Mouse (Mus musculus) cerebellum, adult 2 months (tissue): ENCODE data around the gene Matn4.

Experiments
- CTCF ChIP-seq: fragments of 200-500 bp; IDR thresholded peaks from 2 replicates; pipeline ENCODE4 v1.5.1; 2011; ENCODE audit warnings: low read depth, mild to moderate bottlenecking, control low read depth, low read length, moderate library complexity, borderline replicate concordance; ENCODE audit not compliant: insufficient read depth
- POLR2A ChIP-seq: fragments of 200-500 bp; IDR thresholded peaks from 2 replicates; pipeline ENCODE4 v1.6.1; 2011; ENCODE audit warnings: low read length, control low read depth, borderline replicate concordance; ENCODE audit not compliant: insufficient read depth

DNA sequence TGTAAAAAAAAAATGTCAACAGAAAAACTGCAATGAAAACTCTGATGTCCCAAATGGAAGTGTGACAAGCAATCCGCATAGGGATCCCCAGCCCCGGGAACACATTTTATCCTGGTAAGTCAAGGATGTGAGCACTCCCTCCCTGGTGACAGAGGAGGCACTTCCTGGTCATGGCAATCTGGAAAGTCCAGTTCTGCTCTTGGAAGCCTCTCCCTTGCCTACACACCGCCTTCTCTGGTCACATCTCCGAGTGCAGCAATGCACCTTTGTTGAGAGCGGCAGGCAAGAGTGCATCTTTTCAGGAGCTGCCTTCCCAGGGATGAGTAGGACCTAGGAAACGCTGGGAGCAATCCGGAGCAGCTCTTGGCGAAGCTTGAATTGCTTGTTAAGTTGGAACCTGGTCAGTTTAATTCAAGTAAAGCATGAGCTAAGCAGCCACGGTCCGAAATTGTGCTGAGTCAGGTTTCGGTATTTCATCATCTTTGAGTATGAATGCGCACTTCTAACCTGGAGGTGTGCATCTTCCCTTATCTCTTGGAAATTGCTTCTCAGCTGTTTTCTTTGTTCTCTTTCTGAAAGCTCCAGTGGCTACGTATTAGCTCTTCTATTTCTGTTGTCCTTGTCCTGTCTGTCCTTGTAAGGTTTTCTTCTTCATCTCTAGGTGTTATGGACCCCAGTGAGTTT, 43.8 kb downstream of the Matn4 start:
- TF ChIP-seq CTCF (no peak), POLR2A (no peak)
